ENCODE assay signal across 7 mouse cellular contexts in the genomic region with DNA sequence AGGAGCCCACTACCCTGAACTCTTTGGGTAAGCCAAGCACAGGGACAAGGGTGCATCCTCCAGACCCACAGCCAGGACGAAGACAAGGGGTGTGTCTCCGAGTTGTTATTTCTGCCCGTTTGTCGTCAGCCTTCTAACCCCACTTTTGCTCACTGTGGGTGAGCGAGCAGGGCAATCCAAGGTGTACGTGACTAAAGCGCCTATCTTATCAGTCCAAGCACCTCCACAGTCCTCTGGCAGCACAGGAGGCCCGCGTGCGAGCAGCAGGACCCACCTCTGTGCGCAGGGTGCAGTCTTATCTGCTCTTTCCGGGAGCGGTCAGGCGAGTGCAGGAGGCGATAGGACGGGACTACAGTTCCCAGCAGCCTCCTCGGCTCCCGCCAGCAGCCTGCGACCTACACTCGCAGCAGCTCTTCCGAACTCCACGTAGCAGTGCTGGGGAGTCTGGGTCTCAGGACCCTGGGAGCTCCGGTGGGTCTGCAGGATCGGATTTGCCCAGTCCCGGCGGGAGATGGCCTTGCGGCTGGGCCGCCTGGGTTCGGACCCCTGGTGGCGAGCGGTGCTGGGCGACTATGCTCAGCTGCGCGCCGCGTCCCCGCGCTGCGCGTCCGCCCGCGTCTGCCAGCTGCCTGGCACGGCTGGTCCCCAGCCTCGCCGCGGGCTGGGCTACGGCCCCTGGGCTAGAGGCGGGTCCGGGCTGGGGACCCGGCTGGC. TPM values are rescaled to one million over a fixed set of nuclear protein-coding genes. Genes with fewer than 3 reads are reported as not detected.
DNase-seq lines count a peak whose midpoint lies in the region; ATAC-seq lines count a peak whose summit lies in the region.

Gene Cpox (plus strand): TSS at position 376 of the 714 bp plus-strand sequence.

- H3K36me3 ChIP-seq in embryonic facial prominence, embryonic 10.5 days (replicated peaks), result peaks cover 22% of the 10 kb centered on the region
- peaks cover 22% of the 10 kb centered on the region for H3K36me3 ChIP-seq in limb, embryonic 10.5 days
- peaks cover 22% of the 10 kb centered on the region for H3K36me3 ChIP-seq in midbrain, embryonic 13.5 days

- H3K27ac ChIP-seq in embryonic facial prominence, embryonic 10.5 days (replicated peaks), result peak within 1 kb of the TSS; percentile 92
- peak within 1 kb of the TSS; percentile 93 for H3K27ac ChIP-seq in limb, embryonic 10.5 days
- peak within 1 kb of the TSS; percentile 81 for H3K27ac ChIP-seq in midbrain, embryonic 13.5 days

- peak within 1 kb of the TSS; percentile 86 for H3K4me2 ChIP-seq in midbrain, embryonic 13.5 days (replicated peaks)

- no peaks in the 10 kb centered on the region for H3K9me3 ChIP-seq in embryonic facial prominence, embryonic 10.5 days
- no peaks in the 10 kb centered on the region for H3K9me3 ChIP-seq in limb, embryonic 10.5 days (replicated peaks)
- H3K9me3 ChIP-seq in midbrain, embryonic 13.5 days, result no peaks in the 10 kb centered on the region

- WGBS in embryonic facial prominence, embryonic 10.5 days, result under 1% methylated on average over 51 of the region's 51 CpGs
- WGBS in limb, embryonic 10.5 days, result under 1% methylated on average over 50 of the region's 51 CpGs
- under 1% methylated on average over 48 of the region's 51 CpGs for WGBS in midbrain, embryonic 13.5 days

- peaks cover 16% of the 10 kb centered on the region for H3K4me1 ChIP-seq in embryonic facial prominence, embryonic 10.5 days
- peaks cover 9% of the 10 kb centered on the region for H3K4me1 ChIP-seq in limb, embryonic 10.5 days
- H3K4me1 ChIP-seq in midbrain, embryonic 13.5 days (replicated peaks), result peaks cover 9% of the 10 kb centered on the region

- peak within 1 kb of the TSS; percentile 86 for H3K9ac ChIP-seq in midbrain, embryonic 13.5 days (replicated peaks)

- DNase-seq in adrenal gland, postnatal 10 days, result peak; percentile 85
- peak; percentile 88 for DNase-seq in embryonic facial prominence, embryonic 10.5 days (ENCODE audit: low spot score)
- DNase-seq in kidney, adult 11 months, result peak; percentile 76
- DNase-seq in limb, embryonic 10.5 days (ENCODE audit: low spot score), result peak; percentile 83
- peak; percentile 82 for DNase-seq in spleen, adult 12 weeks (ENCODE audit: low spot score)

- no peaks in the 10 kb centered on the region for H3K27me3 ChIP-seq in embryonic facial prominence, embryonic 10.5 days (replicated peaks; ENCODE audit: low read depth, poor library complexity, severe bottlenecking)
- H3K27me3 ChIP-seq in limb, embryonic 10.5 days (ENCODE audit: low read depth, poor library complexity, severe bottlenecking), result no peaks in the 10 kb centered on the region
- no peaks in the 10 kb centered on the region; the same call in 1 of the 2 replicates for H3K27me3 ChIP-seq in midbrain, embryonic 13.5 days

- peak within 1 kb of the TSS; percentile 94 for H3K4me3 ChIP-seq in embryonic facial prominence, embryonic 10.5 days
- peak within 1 kb of the TSS; percentile 85 for H3K4me3 ChIP-seq in limb, embryonic 10.5 days
- peak within 1 kb of the TSS; percentile 88 for H3K4me3 ChIP-seq in midbrain, embryonic 13.5 days (replicated peaks)

- ATAC-seq in granulocyte monocyte progenitor cell, adult 5-6 weeks (replicated peaks; ENCODE audit: poor library complexity, severe bottlenecking), result peak; percentile 94
- ATAC-seq in midbrain, embryonic 13.5 days, result peak; percentile 100

RNA-seq across cellular contexts. Expression of gene Cpox, which starts in this region (rescaled TPM):
- 10 to 100 TPM; 33.6 to 36.4 TPM for total RNA-seq in adrenal gland, postnatal 10 days (2021)
- 25.0 and 26.9 TPM in 2 replicates for polyA plus RNA-seq in embryonic facial prominence, embryonic 10.5 days (2016; fragmentation: Nextera tagmentation; extraction: Ambion mirVana)
- total RNA-seq in granulocyte monocyte progenitor cell, adult 5-6 weeks (2014; fragmentation: Nextera tagmentation), result 21.9 and 32.7 TPM in 2 replicates
- 23.4 and 25.2 TPM in 2 replicates for total RNA-seq in granulocyte monocyte progenitor cell, adult 5-6 weeks (2017)
- 26.6 and 29.7 TPM in 2 replicates for polyA plus RNA-seq in limb, embryonic 10.5 days (2016; fragmentation: Nextera tagmentation; extraction: Ambion mirVana)
- 7.1 and 10.6 TPM in 2 replicates for polyA plus RNA-seq in midbrain, embryonic 13.5 days (2015; fragmentation: Nextera tagmentation; extraction: Ambion mirVana)

Comparison
In these comparisons a context has a peak if more than half of its experiments do, and no peak if none do; other contexts are left out.
1. Peak in every context shown above with its lines: DNase-seq, ATAC-seq, H3K4me3 ChIP-seq and H3K27ac ChIP-seq.